Mouse (Mus musculus) hindbrain, embryonic 11.5 days (tissue): Measurements from ENCODE around the gene Fam126a. TPM values are rescaled to one million over a fixed set of nuclear protein-coding genes. Genes with fewer than 3 reads are reported as not detected.

ENCODE experiments used
- ATAC-seq: fragments of 200-750 bp; cut with Nextera tagmentation; 2 replicates; pipeline ENCODE4 v1.8.0; 2017; ENCODE audit warnings: mild to moderate bottlenecking, moderate TSS enrichment, moderate library complexity; ENCODE audit not compliant: low FRiP score
- DNase-seq: peaks from one replicate; pipeline ENCODE4 v3.0.0-alpha.2; 2015; ENCODE audit warnings: low spot score
- H3K27ac ChIP-seq: fragments of 300-500 bp; sonication (generic); 2 replicates; pipeline ENCODE4 v1.5.1; 2014; ENCODE audit warnings: mild to moderate bottlenecking, low read depth, low read length
- H3K27me3 ChIP-seq: fragments of 300-500 bp; sonication (generic); 2 replicates; pipeline ENCODE4 v1.6.1; 2014; ENCODE audit warnings: mild to moderate bottlenecking, low read length, moderate library complexity, mixed read lengths; ENCODE audit not compliant: control insufficient read depth, insufficient read depth
- H3K36me3 ChIP-seq: fragments of 300-500 bp; sonication (generic); 2 replicates; pipeline ENCODE4 v1.6.1; 2014; ENCODE audit warnings: mild to moderate bottlenecking, low read length, moderate library complexity, mixed read lengths; ENCODE audit not compliant: control insufficient read depth, insufficient read depth
- H3K4me1 ChIP-seq: fragments of 300-500 bp; sonication (generic); replicated peaks from 2 replicates; pipeline ENCODE4 v1.6.1; 2014; ENCODE audit warnings: low read length, mixed read lengths; ENCODE audit not compliant: control insufficient read depth, insufficient read depth
- H3K4me2 ChIP-seq: fragments of 300-500 bp; sonication (generic); replicated peaks from 2 replicates; pipeline ENCODE4 v1.6.1; 2014; ENCODE audit warnings: mild to moderate bottlenecking, low read depth, low read length
- H3K4me3 ChIP-seq: fragments of 300-500 bp; sonication (generic); 2 replicates; pipeline ENCODE4 v1.5.1; 2014; ENCODE audit warnings: low read depth, low read length
- H3K9ac ChIP-seq: fragments of 300-500 bp; sonication (generic); 2 replicates; pipeline ENCODE4 v1.6.1; 2014; ENCODE audit warnings: low read depth, low read length
- H3K9me3 ChIP-seq: fragments of 300-500 bp; sonication (generic); 2 replicates; pipeline ENCODE4 v1.6.1; 2016; ENCODE audit warnings: low read length; ENCODE audit not compliant: control insufficient read depth
- WGBS: fragments of 180-500 bp; shearing (Covaris S2); extraction: QIAGEN DNeasy Blood & Tissue Kit; methylation state at CpG from one replicate; pipeline ENCODE4 v1.1.7; 2014; 5-methylcytosine and 5-hydroxymethylcytosine counted together
- polyA plus RNA-seq: library from polyadenylated mRNA; unstranded; fragments of >200 nt; fragmentation: Nextera tagmentation; extraction: Ambion mirVana; gene quantifications from 2 replicates; pipeline ENCODE4 v1.2.1, GENCODE M21; 2014

Fam126a gene
- polyA plus RNA-seq, 1 experiment from 2014 or later, result 38.8 TPM

DNA sequence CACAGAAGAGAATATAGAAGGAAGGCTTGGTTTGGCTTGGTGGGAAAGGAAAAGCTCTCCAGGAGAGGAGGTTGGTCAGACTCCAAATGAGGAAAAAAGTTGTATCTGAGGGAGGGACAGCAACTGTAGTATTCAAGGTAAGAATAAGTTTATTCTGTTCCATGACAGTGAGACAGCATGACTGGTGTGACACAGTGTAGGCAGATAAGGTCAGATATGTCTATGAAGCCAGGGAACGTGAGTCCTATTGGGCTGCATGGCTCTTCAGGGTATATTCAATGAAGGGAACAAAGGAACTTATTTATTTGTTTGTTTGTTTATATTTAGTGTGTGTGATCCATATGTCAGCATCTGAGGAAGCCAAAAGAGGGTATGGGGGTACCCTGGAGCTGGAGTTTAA, 113.2 kb downstream of the Fam126a start:
- Histone ChIP-seq H3K4me3 (no peak overlapping the region), H3K36me3 (no peaks in the 10 kb centered on the region), H3K9me3 (no peaks in the 10 kb centered on the region), H3K27me3 (no peaks in the 10 kb centered on the region), H3K27ac (no peak overlapping the region), H3K9ac (no peak overlapping the region), H3K4me2 (no peak overlapping the region), H3K4me1 (no peaks in the 10 kb centered on the region)
- DNase-seq (no peak), ATAC-seq (no peak)
- 87% methylated on average over 1 of the region's 1 CpGs for WGBS

DNA sequence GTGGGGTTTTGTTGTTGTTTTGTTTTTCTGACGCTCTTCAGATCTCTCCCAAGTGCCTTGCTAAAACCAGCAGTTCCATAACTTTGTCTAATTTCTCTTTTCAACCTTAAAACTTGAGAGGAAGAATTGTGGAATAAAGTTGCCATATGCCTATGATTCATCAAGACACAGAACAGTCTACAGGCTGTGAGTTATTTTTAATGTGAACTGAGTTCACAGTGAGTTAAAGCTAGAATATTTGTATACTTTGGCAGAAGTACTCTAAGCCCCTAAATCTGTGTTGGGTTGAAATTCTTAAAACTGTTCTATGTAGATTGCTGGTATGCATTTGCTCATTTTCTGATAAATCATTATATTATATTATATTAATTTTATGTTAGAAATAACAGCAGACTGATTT, 118.9 kb downstream of the Fam126a start:
- H3K36me3 ChIP-seq, result no peaks in the 10 kb centered on the region
- no peaks in the 10 kb centered on the region for H3K27me3 ChIP-seq
- no peak overlapping the region for H3K9ac ChIP-seq
- H3K27ac ChIP-seq, result no peak overlapping the region
- H3K4me2 ChIP-seq, result no peak overlapping the region
- WGBS, result 95% methylated on average over 1 of the region's 1 CpGs
- no peak overlapping the region for H3K4me3 ChIP-seq
- H3K9me3 ChIP-seq, result 0 out of 2 replicates have a peak, but pooled peaks cover 3% of the 10 kb centered on the region
- H3K4me1 ChIP-seq, result no peaks in the 10 kb centered on the region
- no peak for ATAC-seq
- no peak for DNase-seq

DNA sequence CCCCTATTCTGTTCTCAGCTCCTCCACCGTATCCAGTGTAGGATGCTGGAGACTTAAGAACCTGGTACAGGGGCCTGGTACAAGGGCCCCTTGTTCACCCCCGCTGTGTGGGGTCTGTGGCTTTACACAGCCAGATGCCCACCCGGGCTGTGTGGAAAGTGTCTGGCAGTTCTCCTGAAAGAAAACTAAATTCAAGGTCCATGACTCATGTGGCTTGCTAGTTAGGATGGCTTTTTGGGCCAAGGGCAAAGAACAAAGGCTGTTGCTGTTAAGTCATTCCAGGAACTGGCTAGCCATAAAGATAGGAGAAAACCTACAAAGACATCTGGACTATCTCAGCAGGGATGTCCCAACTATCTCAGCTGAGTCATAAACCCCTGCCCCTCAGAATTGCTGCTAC, 121.2 kb downstream of the Fam126a start:
- no peaks in the 10 kb centered on the region for H3K4me1 ChIP-seq
- DNase-seq, result no peak
- H3K27ac ChIP-seq, result no peak overlapping the region
- WGBS, result 87% methylated on average over 3 of the region's 3 CpGs
- H3K36me3 ChIP-seq, result no peaks in the 10 kb centered on the region
- H3K9ac ChIP-seq, result no peak overlapping the region
- ATAC-seq, result no peak
- H3K4me2 ChIP-seq, result no peak overlapping the region
- no peaks in the 10 kb centered on the region for H3K27me3 ChIP-seq
- no peak overlapping the region for H3K4me3 ChIP-seq
- H3K9me3 ChIP-seq, result 0 out of 2 replicates have a peak, but pooled peaks cover 3% of the 10 kb centered on the region

DNA sequence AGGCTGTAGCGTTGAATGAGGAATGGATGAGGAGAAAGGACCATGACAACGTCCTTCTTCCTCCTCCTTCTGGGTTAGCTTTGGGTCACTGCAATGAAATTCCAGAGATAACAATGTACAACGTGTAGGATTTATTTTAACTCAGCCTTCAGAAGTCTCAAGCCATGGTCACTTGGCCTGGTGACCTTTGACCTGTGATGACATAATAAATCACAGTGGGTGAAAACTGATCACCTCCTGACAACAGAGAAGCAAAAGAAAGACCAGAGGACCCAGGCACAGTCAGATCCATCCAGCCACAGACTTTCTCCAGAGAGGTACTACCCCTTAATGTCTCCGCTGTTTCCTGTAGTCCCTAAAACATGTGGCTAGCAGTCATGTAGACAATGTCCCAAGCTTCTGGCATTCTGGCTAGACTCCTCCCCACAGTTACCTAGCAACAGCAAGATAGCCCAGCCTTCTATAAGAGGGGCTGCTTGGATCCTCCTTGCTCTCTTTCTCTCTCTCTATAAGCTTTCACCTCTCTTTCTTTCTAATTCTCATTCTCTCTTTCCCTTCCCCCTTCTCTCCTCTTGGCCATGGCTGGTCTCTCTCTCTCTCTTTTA, 121.9 kb downstream of the Fam126a start:
- ATAC-seq (no peak), DNase-seq (no peak)
- H3K9me3 ChIP-seq, result 0 out of 2 replicates have a peak, but pooled peaks cover 3% of the 10 kb centered on the region
- H3K9ac ChIP-seq, result no peak overlapping the region
- H3K36me3 ChIP-seq, result no peaks in the 10 kb centered on the region
- no peaks in the 10 kb centered on the region for H3K27me3 ChIP-seq
- 68% methylated on average over 4 of the region's 4 CpGs for WGBS
- H3K4me3 ChIP-seq, result no peak overlapping the region
- no peaks in the 10 kb centered on the region for H3K4me1 ChIP-seq
- no peak overlapping the region for H3K27ac ChIP-seq
- H3K4me2 ChIP-seq, result no peak overlapping the region

DNA sequence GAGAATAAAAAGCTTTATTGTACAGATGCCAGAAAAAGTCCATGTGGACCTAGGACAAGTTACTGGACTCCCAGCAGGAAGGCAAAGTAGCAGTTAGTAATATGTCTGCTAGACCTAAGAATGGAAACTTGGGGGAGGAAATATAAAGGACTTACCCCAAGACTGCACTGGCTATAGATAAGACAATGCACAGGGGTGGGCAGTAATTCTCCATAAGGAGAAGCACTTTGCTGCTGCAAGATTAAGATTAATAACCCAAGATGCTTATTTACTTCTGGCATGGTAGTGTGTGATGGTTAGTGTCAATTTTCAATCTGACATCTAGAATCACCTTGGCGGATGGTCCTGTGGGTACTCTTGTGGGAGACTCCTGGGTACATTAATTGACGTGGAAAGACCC, 128.3 kb downstream of the Fam126a start:
- 79% methylated on average over 2 of the region's 2 CpGs for WGBS
- H3K36me3 ChIP-seq, result no peaks in the 10 kb centered on the region
- no peak for ATAC-seq
- H3K4me1 ChIP-seq, result no peaks in the 10 kb centered on the region
- no peak overlapping the region for H3K27ac ChIP-seq
- no peak overlapping the region for H3K4me3 ChIP-seq
- H3K27me3 ChIP-seq, result no peaks in the 10 kb centered on the region
- DNase-seq, result no peak
- H3K4me2 ChIP-seq, result no peak overlapping the region
- no peaks in the 10 kb centered on the region for H3K9me3 ChIP-seq
- H3K9ac ChIP-seq, result no peak overlapping the region

DNA sequence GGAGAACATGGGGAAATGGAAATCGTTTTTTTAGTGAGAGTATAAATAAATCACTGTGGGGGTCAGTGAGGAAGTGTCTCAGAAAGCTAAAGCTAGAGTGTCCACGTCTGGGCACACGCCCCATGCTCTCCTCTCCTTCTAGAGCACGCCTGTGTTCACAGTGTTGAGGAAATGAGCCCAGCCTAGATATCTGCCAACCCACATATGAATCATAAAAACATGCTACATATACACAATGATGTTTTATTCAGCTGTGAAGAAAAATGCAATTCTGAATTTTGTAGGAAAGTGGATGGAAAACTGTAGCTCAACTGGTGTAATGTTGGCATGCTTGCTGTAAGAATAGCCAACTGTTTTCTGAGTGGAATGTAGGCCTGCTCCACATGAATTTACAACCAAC, 130.3 kb downstream of the Fam126a start:
- no peak overlapping the region for H3K9ac ChIP-seq
- no peaks in the 10 kb centered on the region for H3K27me3 ChIP-seq
- WGBS, result 75% methylated on average over 4 of the region's 4 CpGs
- no peaks in the 10 kb centered on the region for H3K9me3 ChIP-seq
- ATAC-seq (no peak), DNase-seq (no peak)
- no peaks in the 10 kb centered on the region for H3K4me1 ChIP-seq
- H3K36me3 ChIP-seq, result no peaks in the 10 kb centered on the region
- no peak overlapping the region for H3K4me3 ChIP-seq
- H3K4me2 ChIP-seq, result no peak overlapping the region
- H3K27ac ChIP-seq, result no peak overlapping the region

DNA sequence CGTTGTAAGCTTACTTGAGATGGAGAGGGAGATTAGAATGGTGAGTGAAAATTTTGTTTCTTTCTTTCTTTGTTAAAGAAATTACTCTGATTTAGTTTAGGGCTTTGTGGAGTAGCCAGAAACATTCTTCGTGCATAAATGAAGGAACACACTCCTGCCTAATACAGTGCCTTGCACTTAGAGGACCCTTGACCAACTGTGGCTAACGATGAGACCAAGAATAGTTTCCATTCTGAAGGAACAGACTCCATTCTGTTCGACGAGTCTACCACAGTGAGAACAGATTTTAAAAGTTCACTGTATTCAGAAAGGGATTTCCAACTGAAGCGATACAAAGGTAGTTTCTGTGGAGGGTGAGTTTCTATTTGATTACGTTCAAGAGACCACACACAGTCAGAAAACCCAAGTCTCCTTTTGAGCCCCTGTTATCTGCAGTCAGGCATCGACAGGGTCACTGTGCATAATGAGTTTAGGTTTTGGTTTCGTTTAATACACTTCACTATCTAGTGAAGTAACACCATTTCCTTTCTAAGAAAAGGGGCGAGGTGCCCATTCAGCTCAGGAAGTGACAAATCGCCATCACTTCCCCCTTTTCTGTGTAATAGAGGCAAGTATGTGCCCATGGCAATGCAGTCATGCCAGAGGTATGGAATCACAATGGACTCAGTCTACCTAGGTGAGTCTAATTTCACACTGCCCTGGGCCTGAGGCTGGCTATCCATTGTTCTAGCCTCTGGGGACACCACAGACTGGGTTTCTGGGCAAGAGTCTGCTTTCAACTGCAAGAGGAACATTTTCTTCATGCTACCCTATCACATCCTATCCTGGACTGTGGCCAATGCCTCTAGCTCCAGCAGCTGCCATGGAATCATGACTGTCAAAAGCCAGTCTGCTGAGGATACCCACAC, 136.4 kb downstream of the Fam126a start:
- H3K4me1 ChIP-seq, result no peaks in the 10 kb centered on the region
- 86% methylated on average over 11 of the region's 11 CpGs for WGBS
- no peaks in the 10 kb centered on the region for H3K27me3 ChIP-seq
- H3K27ac ChIP-seq, result no peak overlapping the region
- no peaks in the 10 kb centered on the region for H3K9me3 ChIP-seq
- H3K4me3 ChIP-seq, result no peak overlapping the region
- no peak for DNase-seq
- no peak overlapping the region for H3K9ac ChIP-seq
- H3K36me3 ChIP-seq, result no peaks in the 10 kb centered on the region
- no peak overlapping the region for H3K4me2 ChIP-seq
- no peak for ATAC-seq

DNA sequence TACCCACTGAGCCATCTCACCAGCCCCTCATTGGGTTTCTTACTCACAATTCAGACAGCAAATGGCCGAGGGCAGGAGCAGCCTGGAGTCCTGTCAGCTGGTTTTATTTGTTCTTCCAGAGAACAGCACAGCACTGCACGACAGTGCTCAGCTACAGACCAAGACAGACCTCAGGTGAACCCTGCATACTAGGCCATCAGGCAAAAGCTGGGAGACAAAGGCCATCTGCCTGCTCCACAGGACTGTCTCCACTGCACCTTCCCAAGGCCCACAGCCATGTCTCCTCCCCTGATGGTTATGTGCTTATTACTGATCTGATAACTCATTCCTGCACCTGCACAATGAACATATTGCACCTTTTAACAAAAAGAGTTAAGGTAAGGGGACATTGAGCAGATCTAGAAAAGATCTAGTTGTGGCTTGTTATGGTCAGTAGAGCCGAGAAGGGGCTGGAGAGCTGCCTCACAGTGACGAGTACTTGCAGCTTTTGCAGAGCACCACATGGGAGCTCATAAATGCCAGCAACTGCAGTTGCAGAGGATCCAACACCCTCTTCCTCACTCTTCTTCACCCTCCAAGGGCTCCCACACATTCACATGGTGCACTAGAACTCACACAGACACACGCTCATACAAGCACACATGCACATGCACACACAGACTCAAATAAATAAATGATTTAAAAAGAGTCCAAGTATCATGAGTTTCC, 137.2 kb downstream of the Fam126a start:
- H3K4me1 ChIP-seq, result no peaks in the 10 kb centered on the region
- H3K27me3 ChIP-seq, result no peaks in the 10 kb centered on the region
- H3K9me3 ChIP-seq, result no peaks in the 10 kb centered on the region
- no peak overlapping the region for H3K9ac ChIP-seq
- no peak for ATAC-seq
- H3K36me3 ChIP-seq, result no peaks in the 10 kb centered on the region
- DNase-seq, result no peak
- WGBS, result 80% methylated on average over 5 of the region's 5 CpGs
- H3K4me2 ChIP-seq, result no peak overlapping the region
- no peak overlapping the region for H3K27ac ChIP-seq
- H3K4me3 ChIP-seq, result no peak overlapping the region
